Mouse (Mus musculus) embryo, embryonic 11.5 days (tissue): ENCODE results near the gene Zfpl1.
"Not testable (repeated sequence)": the region's sequence is repeated elsewhere in the genome, so short reads cannot be mapped to it uniquely, and the experiment has no call there.

ENCODE experiments used
- DNase-seq: peaks from one replicate; pipeline ENCODE4 v3.0.0-alpha.2; 2012; ENCODE audit warnings: low read depth, low spot score

Zfpl1 gene

GRCm38 (mm10) chr19:6058966-6059365 is 25.8 kb downstream of the Zfpl1 start:
- DNase-seq: no peak

GRCm38 (mm10) chr19:6058513-6058912 is 26.2 kb downstream of the Zfpl1 start:
- DNase-seq: no peak

GRCm38 (mm10) chr19:6057313-6058096 is 27.3 kb downstream of the Zfpl1 start, which contains the start of the genes Mrpl49 and Fau:
TSS of gene Mrpl49 (minus strand) at chr19:6057785.
TSS of gene Fau (plus strand) at chr19:6057844.
- DNase-seq: peak; percentile 97

- no peak for DNase-seq
Measured at GRCm38 (mm10) chr19:6056696-6057095, 28.1 kb downstream of the Zfpl1 start.

- DNase-seq: no peak
Measured at GRCm38 (mm10) chr19:6054296-6054695, 30.5 kb downstream of the Zfpl1 start.

GRCm38 (mm10) chr19:6052516-6052915 is 32.2 kb downstream of the Zfpl1 start:
- no peak for DNase-seq

- no peak for DNase-seq
Measured at GRCm38 (mm10) chr19:6048681-6049410, 35.9 kb downstream of the Zfpl1 start.

- DNase-seq: no peak
Measured at GRCm38 (mm10) chr19:6047899-6048166, 36.9 kb downstream of the Zfpl1 start.

GRCm38 (mm10) chr19:6047154-6047898 is 37.4 kb downstream of the Zfpl1 start:
- DNase-seq: no peak

- peak; percentile 87 for DNase-seq
Measured at GRCm38 (mm10) chr19:6046294-6047153, 38.2 kb downstream of the Zfpl1 start, which contains the start of gene Syvn1. TSS of gene Syvn1 (plus strand) at chr19:6046576.

- no peak for DNase-seq
Measured at GRCm38 (mm10) chr19:6045366-6046293, 39.1 kb downstream of the Zfpl1 start.

GRCm38 (mm10) chr19:6044102-6044501 is 40.7 kb downstream of the Zfpl1 start:
- DNase-seq: not testable (repeated sequence)

GRCm38 (mm10) chr19:6042293-6042692 is 42.5 kb downstream of the Zfpl1 start:
- DNase-seq: no peak

GRCm38 (mm10) chr19:6040002-6040401 is 44.8 kb downstream of the Zfpl1 start:
- DNase-seq: no peak

- no peak for DNase-seq
Measured at GRCm38 (mm10) chr19:6038326-6038725, 46.4 kb downstream of the Zfpl1 start.

- no peak for DNase-seq
Measured at GRCm38 (mm10) chr19:6037695-6038094, 47.1 kb downstream of the Zfpl1 start.

GRCm38 (mm10) chr19:6035966-6036585 is 48.7 kb downstream of the Zfpl1 start:
- no peak for DNase-seq
